Mouse (Mus musculus): Measurements from ENCODE around the gene Prc1.

GRCm38 (mm10) chr7:80261372-80261990 lies 32.8 kb upstream of the Prc1 start:
- no peak for TF ChIP-seq E2F4 (IDR thresholded peaks at IDR 0.05; ENCODE audit: insufficient replicate concordance, low read depth, low read length)
- no peak for TF ChIP-seq CTCF (conservative IDR thresholded peaks at IDR 0.05 in 1 of 2, IDR thresholded peaks at IDR 0.05 in 1 of 2; ENCODE audit: low read depth in 2 of 2, low read length in 2 of 2)
- no peak for TF ChIP-seq POLR2A (IDR thresholded peaks at IDR 0.05; ENCODE audit: low read depth, low read length)
- TF ChIP-seq MAFK (IDR thresholded peaks at IDR 0.05; ENCODE audit: insufficient replicate concordance, low read length) = no peak
- no peak for TF ChIP-seq NELFE (IDR thresholded peaks at IDR 0.05; ENCODE audit: low read depth, low read length)
- TF ChIP-seq RCOR1 (conservative IDR thresholded peaks at IDR 0.05; ENCODE audit: low read depth, low read length) = no peak
- TF ChIP-seq ELF1 (IDR thresholded peaks at IDR 0.05; ENCODE audit: low read depth, low read length) = no peak
- TF ChIP-seq BHLHE40 (IDR thresholded peaks at IDR 0.05; ENCODE audit: low read depth, low read length) = no peak
- TF ChIP-seq MAX (IDR thresholded peaks at IDR 0.05; ENCODE audit: low read length) = peak; percentile 45; the same call in 1 of the 2 replicates

All from CH12.LX (cell line).